Mouse (Mus musculus): Measurements from ENCODE around the gene Utp18.

Utp18 gene

GRCm38 (mm10) chr11:93829327-93829679, 56.3 kb downstream of the Utp18 start:
- DNase-seq (ENCODE audit: low read depth, low spot score), result no peak

GRCm38 (mm10) chr11:93828619-93829326, 56.8 kb downstream of the Utp18 start:
- DNase-seq (ENCODE audit: low read depth, low spot score), result no peak

- no peak for DNase-seq (ENCODE audit: low read depth, low spot score)
Measured at GRCm38 (mm10) chr11:93822261-93822660, 63.3 kb downstream of the Utp18 start.

- DNase-seq (ENCODE audit: low read depth, low spot score), result peak; percentile 48
Measured at GRCm38 (mm10) chr11:93821533-93821932, 64.0 kb downstream of the Utp18 start.

GRCm38 (mm10) chr11:93817966-93818738, 67.4 kb downstream of the Utp18 start:
- DNase-seq (ENCODE audit: low read depth, low spot score), result no peak

GRCm38 (mm10) chr11:93812955-93813354, 72.6 kb downstream of the Utp18 start:
- no peak for DNase-seq (ENCODE audit: low read depth, low spot score)

GRCm38 (mm10) chr11:93812125-93812868, 73.3 kb downstream of the Utp18 start:
- DNase-seq (ENCODE audit: low read depth, low spot score), result peak; percentile 54

Data from A20 (cell line).